Mouse (Mus musculus): Measurements from ENCODE around the gene Zfp760. TPM values are rescaled to one million over a fixed set of nuclear protein-coding genes. Genes with fewer than 3 reads are reported as not detected.
"Not testable (repeated sequence)": the region's sequence is repeated elsewhere in the genome, so short reads cannot be mapped to it uniquely, and the experiment has no call there.

The Zfp760 gene
- polyA plus RNA-seq (2014; fragmentation: Nextera tagmentation; extraction: Ambion mirVana): 21.0 and 22.5 TPM in 2 replicates

GRCm38 (mm10) chr17:21707343-21707996 is at the start of gene Zfp760:
Zfp760 (plus strand) TSS chr17:21707741.
- Histone ChIP-seq H3K36me3 (ENCODE audit: control insufficient read depth, insufficient read depth, low read length) (no peaks in the 10 kb centered on the region; the same call in 1 of the 2 replicates), H3K27ac (ENCODE audit: low read depth, low read length) (peak within 1 kb of the TSS; percentile 85), H3K4me1 (ENCODE audit: control insufficient read depth, insufficient read depth, low read length) (no peaks in the 10 kb centered on the region; the same call in 1 of the 2 replicates), H3K4me2 (ENCODE audit: low read depth) (peak within 1 kb of the TSS; percentile 52), H3K27me3 (ENCODE audit: control insufficient read depth, insufficient read depth, low read length) (no peaks in the 10 kb centered on the region), H3K9ac (ENCODE audit: low read length) (peak within 1 kb of the TSS; percentile 75), H3K4me3 (ENCODE audit: low read depth, low read length) (peak within 1 kb of the TSS; percentile 63), H3K9me3 (ENCODE audit: control insufficient read depth, low read length) (no peaks in the 10 kb centered on the region)
- WGBS: 4% methylated on average over 26 of the region's 26 CpGs
- peak; percentile 95 for ATAC-seq (ENCODE audit: insufficient read depth, low FRiP score, low TSS enrichment)
- peak; percentile 85 for DNase-seq (ENCODE audit: low spot score)

DNA sequence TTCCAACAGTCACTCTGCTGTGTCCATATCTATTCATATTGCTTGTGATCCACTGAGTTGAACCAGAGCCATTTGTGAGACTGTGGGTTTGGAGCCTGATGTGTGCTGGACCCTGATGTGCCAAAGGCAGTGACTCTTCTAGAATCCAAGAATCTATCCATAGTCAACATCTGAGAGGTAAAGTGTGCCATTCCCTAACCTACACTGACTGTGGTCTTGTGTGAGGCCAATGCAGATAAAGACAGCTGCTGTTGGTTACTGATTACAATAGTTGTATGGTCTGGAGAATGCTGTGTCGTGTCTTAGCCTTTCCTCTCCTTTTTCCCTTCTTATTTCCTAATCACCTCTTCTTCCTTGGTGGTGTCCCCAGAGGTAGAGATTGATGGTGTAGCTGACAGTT is 28.7 kb upstream of the Zfp760 start:
- WGBS: 18% methylated on average over 1 of the region's 1 CpGs
- not testable (repeated sequence) for H3K36me3 ChIP-seq (ENCODE audit: control insufficient read depth, insufficient read depth, low read length); H3K4me2 ChIP-seq (ENCODE audit: low read depth)

DNA sequence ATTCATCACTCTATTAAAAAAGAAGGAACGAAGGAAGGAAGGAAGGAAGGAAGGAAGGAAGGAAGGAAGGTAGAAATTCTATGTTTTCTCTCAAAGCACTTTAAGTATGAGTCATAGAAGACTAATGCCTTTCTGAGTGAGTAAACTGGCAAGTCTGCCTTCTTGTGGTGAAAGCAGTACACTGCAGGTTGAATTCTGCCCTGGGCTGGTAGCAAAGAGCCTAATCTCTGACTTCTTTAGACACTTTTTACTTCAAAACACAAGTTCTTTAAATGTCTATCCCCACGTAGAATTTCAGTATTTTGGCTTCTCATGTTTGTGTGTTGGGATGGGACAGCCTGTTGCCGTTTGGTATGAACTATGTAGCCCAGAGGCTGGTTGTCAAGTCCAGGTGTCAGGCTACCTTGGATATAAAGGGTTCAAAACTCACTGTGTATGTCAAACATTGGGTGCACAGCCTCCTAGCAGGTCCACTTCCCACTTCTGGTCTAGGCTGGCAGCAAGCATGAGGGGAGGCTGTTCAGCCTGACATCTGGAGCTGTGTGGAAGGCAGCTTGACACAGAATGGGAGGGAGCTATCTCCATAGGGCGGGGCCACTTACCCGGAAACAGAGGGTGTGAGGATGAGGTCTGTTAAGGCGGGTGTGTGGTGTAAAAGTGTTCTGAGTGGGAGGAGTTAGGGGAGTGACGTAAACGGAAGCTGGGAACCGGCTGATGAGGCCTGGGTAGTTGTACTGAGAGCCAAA is 28.1 kb upstream of the Zfp760 start:
- H3K9ac ChIP-seq (ENCODE audit: low read length): peak overlapping the region; percentile 37
- no peaks in the 10 kb centered on the region for H3K9me3 ChIP-seq (ENCODE audit: control insufficient read depth, low read length)
- ATAC-seq (ENCODE audit: insufficient read depth, low FRiP score, low TSS enrichment) (peak; percentile 98), DNase-seq (ENCODE audit: low spot score) (peak; percentile 81)
- H3K36me3 ChIP-seq (ENCODE audit: control insufficient read depth, insufficient read depth, low read length): no peaks in the 10 kb centered on the region
- WGBS: 5% methylated on average over 9 of the region's 9 CpGs
- peak overlapping the region; percentile 40 for H3K4me2 ChIP-seq (ENCODE audit: low read depth)
- H3K27ac ChIP-seq (ENCODE audit: low read depth, low read length): no peak overlapping the region
- no peaks in the 10 kb centered on the region for H3K27me3 ChIP-seq (ENCODE audit: control insufficient read depth, insufficient read depth, low read length)
- H3K4me3 ChIP-seq (ENCODE audit: low read depth, low read length): peak overlapping the region; percentile 39
- H3K4me1 ChIP-seq (ENCODE audit: control insufficient read depth, insufficient read depth, low read length): peaks cover 3% of the 10 kb centered on the region; the same call in 1 of the 2 replicates

More for the DNA sequence above, 28.7 kb upstream of the Zfp760 start:
- not testable (repeated sequence) for H3K27ac ChIP-seq (ENCODE audit: low read depth, low read length); ATAC-seq (ENCODE audit: insufficient read depth, low FRiP score, low TSS enrichment); H3K4me3 ChIP-seq (ENCODE audit: low read depth, low read length); H3K4me1 ChIP-seq (ENCODE audit: control insufficient read depth, insufficient read depth, low read length); H3K9ac ChIP-seq (ENCODE audit: low read length); H3K27me3 ChIP-seq (ENCODE audit: control insufficient read depth, insufficient read depth, low read length); H3K9me3 ChIP-seq (ENCODE audit: control insufficient read depth, low read length); DNase-seq (ENCODE audit: low spot score)

DNA sequence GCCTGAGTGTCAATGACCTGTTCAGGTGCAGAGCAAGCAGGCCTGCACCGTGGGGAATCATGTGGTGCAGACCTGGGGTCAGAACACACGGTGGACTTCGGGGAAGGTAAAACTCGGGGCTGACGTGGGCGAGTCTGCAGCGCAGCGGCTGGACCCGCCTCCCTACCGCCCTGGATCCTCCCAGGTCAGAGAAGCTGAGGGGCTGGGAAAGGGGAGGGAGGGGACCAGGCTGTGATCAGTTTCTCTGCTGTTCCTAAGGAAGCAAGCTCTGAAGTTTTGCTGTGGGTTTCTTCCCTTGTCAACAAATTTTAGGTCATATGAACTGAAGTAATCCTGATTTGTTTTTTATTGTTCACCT is 27.5 kb upstream of the Zfp760 start:
- not testable (repeated sequence) for H3K27ac ChIP-seq (ENCODE audit: low read depth, low read length); H3K4me1 ChIP-seq (ENCODE audit: control insufficient read depth, insufficient read depth, low read length); H3K27me3 ChIP-seq (ENCODE audit: control insufficient read depth, insufficient read depth, low read length); H3K36me3 ChIP-seq (ENCODE audit: control insufficient read depth, insufficient read depth, low read length); H3K9me3 ChIP-seq (ENCODE audit: control insufficient read depth, low read length)
- peak overlapping the region; percentile 39 for H3K4me3 ChIP-seq (ENCODE audit: low read depth, low read length)
- peak overlapping the region; percentile 40 for H3K4me2 ChIP-seq (ENCODE audit: low read depth)
- H3K9ac ChIP-seq (ENCODE audit: low read length): peak overlapping the region; percentile 37; the same call in 1 of the 2 replicates
- DNase-seq (ENCODE audit: low spot score): peak; percentile 63
- WGBS: 0% methylated on average over 10 of the region's 10 CpGs
- peak; percentile 90 for ATAC-seq (ENCODE audit: insufficient read depth, low FRiP score, low TSS enrichment)

DNA sequence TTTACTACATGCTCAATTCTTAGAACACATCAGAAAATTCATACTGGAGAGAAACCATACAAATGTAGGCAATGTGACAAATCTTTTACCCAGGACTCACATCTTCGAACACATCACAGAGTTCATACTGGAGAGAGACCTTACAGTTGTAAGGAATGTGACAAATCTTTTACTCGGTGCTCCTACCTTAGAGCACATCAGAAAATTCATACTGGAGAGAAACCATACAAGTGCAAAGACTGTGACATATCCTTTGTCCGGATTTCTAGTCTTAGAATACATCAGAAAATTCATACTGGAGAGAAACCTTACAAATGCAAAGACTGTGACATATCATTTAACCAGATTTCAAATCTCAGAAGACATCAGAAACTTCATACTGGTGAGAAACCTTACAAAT is 16.0 kb upstream of the Zfp760 start, which contains the start of gene Gm10226:
Gene Gm10226 (plus strand): TSS at position 301 of the 400 bp plus-strand sequence.
- H3K36me3 ChIP-seq (ENCODE audit: control insufficient read depth, insufficient read depth, low read length): peaks cover 2% of the 10 kb centered on the region; the same call in 1 of the 2 replicates
- H3K9ac ChIP-seq (ENCODE audit: low read length): no peak within 1 kb of the TSS
- WGBS: 93% methylated on average over 3 of the region's 3 CpGs
- DNase-seq (ENCODE audit: low spot score) (no peak), ATAC-seq (ENCODE audit: insufficient read depth, low FRiP score, low TSS enrichment) (no peak)
- H3K4me2 ChIP-seq (ENCODE audit: low read depth): no peak within 1 kb of the TSS
- H3K4me3 ChIP-seq (ENCODE audit: low read depth, low read length): no peak within 1 kb of the TSS
- no peak within 1 kb of the TSS for H3K27ac ChIP-seq (ENCODE audit: low read depth, low read length)
- no peaks in the 10 kb centered on the region for H3K4me1 ChIP-seq (ENCODE audit: control insufficient read depth, insufficient read depth, low read length)
- no peaks in the 10 kb centered on the region for H3K27me3 ChIP-seq (ENCODE audit: control insufficient read depth, insufficient read depth, low read length)
- no peaks in the 10 kb centered on the region for H3K9me3 ChIP-seq (ENCODE audit: control insufficient read depth, low read length)

GRCm38 (mm10) chr17:21693342-21693741 is 14.2 kb upstream of the Zfp760 start:
- WGBS: 78% methylated on average over 3 of the region's 3 CpGs
- no peak overlapping the region for H3K27ac ChIP-seq (ENCODE audit: low read depth, low read length)
- no peak overlapping the region for H3K4me3 ChIP-seq (ENCODE audit: low read depth, low read length)
- no peak for DNase-seq (ENCODE audit: low spot score)
- H3K9me3 ChIP-seq (ENCODE audit: control insufficient read depth, low read length): no peaks in the 10 kb centered on the region
- peaks cover 2% of the 10 kb centered on the region; the same call in 1 of the 2 replicates for H3K36me3 ChIP-seq (ENCODE audit: control insufficient read depth, insufficient read depth, low read length)
- ATAC-seq (ENCODE audit: insufficient read depth, low FRiP score, low TSS enrichment): no peak
- no peaks in the 10 kb centered on the region for H3K27me3 ChIP-seq (ENCODE audit: control insufficient read depth, insufficient read depth, low read length)
- H3K4me2 ChIP-seq (ENCODE audit: low read depth): no peak overlapping the region
- no peaks in the 10 kb centered on the region for H3K4me1 ChIP-seq (ENCODE audit: control insufficient read depth, insufficient read depth, low read length)
- no peak overlapping the region for H3K9ac ChIP-seq (ENCODE audit: low read length)

GRCm38 (mm10) chr17:21696073-21696472 is 11.5 kb upstream of the Zfp760 start:
- Histone ChIP-seq H3K9ac (ENCODE audit: low read length) (no peak overlapping the region), H3K9me3 (ENCODE audit: control insufficient read depth, low read length) (no peaks in the 10 kb centered on the region), H3K4me3 (ENCODE audit: low read depth, low read length) (no peak overlapping the region), H3K4me2 (ENCODE audit: low read depth) (no peak overlapping the region), H3K27ac (ENCODE audit: low read depth, low read length) (no peak overlapping the region), H3K36me3 (ENCODE audit: control insufficient read depth, insufficient read depth, low read length) (peaks cover 2% of the 10 kb centered on the region; the same call in 1 of the 2 replicates), H3K27me3 (ENCODE audit: control insufficient read depth, insufficient read depth, low read length) (no peaks in the 10 kb centered on the region), H3K4me1 (ENCODE audit: control insufficient read depth, insufficient read depth, low read length) (no peaks in the 10 kb centered on the region)
- ATAC-seq (ENCODE audit: insufficient read depth, low FRiP score, low TSS enrichment): no peak
- no peak for DNase-seq (ENCODE audit: low spot score)

DNA sequence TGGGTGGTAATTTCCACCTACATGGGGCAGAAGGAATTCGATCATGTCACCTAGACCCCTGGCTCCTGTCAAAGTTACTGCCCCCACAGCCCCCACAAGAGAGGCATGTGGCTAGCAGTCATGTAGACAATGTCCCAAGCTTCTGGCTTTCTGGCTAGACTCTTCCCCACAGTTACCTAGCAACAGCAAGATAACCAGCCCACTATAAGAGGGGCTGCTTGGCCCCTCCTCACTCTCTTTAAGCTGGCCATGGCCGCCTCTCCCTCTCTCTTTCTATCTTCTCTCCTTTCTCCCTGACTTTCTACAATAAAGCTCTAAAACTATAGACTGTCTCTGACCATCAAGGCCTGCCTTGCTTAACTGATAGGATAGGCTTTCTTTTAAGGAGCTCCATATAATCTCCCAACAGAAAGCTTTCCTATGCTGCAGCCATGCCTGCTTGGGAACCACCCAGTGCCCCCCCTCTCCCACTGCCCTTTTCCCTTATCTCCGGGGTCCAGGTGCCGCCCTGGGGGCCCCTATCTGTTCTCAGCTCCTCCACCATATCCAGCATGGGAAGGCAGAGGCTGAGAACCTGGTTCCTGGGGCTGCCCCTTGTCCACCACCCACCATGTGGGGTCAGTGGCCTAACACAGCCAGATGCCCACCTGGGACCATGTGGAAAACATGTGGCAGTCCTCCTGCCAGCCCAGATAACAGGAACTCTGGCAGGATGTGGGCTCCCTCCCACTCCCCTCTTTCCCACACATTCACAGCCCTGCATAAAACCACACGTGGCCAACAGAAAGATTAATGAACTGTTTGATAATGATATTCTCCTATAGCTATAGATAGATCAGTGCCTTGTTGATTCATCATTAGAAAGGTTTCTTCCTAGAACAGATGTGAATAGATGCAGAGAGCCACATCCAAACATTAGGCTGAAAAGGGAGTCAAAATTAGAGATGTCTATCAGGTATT is 5.0 kb upstream of the Zfp760 start:
- DNase-seq (ENCODE audit: low spot score): no peak

More for the DNA sequence above, 5.0 kb upstream of the Zfp760 start:
- H3K4me2 ChIP-seq (ENCODE audit: low read depth): no peak overlapping the region
- no peaks in the 10 kb centered on the region for H3K4me1 ChIP-seq (ENCODE audit: control insufficient read depth, insufficient read depth, low read length)
- H3K9ac ChIP-seq (ENCODE audit: low read length): no peak overlapping the region
- no peaks in the 10 kb centered on the region for H3K9me3 ChIP-seq (ENCODE audit: control insufficient read depth, low read length)
- H3K36me3 ChIP-seq (ENCODE audit: control insufficient read depth, insufficient read depth, low read length): no peaks in the 10 kb centered on the region
- H3K27me3 ChIP-seq (ENCODE audit: control insufficient read depth, insufficient read depth, low read length): no peaks in the 10 kb centered on the region
- no peak for ATAC-seq (ENCODE audit: insufficient read depth, low FRiP score, low TSS enrichment)
- H3K27ac ChIP-seq (ENCODE audit: low read depth, low read length): no peak overlapping the region
- WGBS: 56% methylated on average over 5 of the region's 5 CpGs
- no peak overlapping the region for H3K4me3 ChIP-seq (ENCODE audit: low read depth, low read length)

Measured in neural tube, embryonic 11.5 days (tissue).